Mouse (Mus musculus) C2C12 (cell line): ENCODE measurements around the gene Ptpn20.

Experiments used
- CTCF ChIP-seq: IDR thresholded peaks from one replicate; pipeline ENCODE4 v1.5.1; 2011; ENCODE audit not compliant: control insufficient read depth, insufficient read depth, insufficient read length
- MYOG ChIP-seq: IDR thresholded peaks from one replicate; pipeline ENCODE4 v1.6.1; 2011; ENCODE audit not compliant: control insufficient read depth, insufficient read length; ENCODE audit errors: extremely low read depth
- USF1 ChIP-seq: IDR thresholded peaks from one replicate; pipeline ENCODE4 v1.6.1; 2011; ENCODE audit warnings: low read depth, mild to moderate bottlenecking, control low read depth, moderate library complexity

DNA sequence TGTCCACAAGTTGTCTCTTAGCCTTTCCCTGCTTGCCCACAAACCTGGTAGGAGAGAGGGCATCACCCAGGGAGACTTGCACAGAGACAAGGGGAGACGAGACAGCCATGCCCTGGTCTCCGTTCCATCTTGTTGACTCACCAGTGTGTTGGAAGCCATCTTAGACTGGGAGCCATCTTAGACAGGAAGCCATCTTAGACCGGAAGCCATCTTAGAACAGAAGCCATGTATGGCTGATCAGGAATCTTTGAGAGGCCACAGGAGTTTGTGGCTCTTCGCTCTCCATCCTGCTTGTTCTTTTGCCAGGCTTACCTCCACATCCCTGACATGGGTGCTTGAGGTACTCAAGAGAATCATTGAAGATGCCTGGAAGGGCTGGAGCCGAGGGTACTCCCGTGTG lies 89.0 kb downstream of the Ptpn20 start:
- TF ChIP-seq CTCF: no peak
- TF ChIP-seq MYOG: no peak
- TF ChIP-seq USF1: no peak
